Mouse (Mus musculus) lung, postnatal 0 days (tissue): ENCODE results near the gene F5.

ENCODE experiments used
- CTCF ChIP-seq: IDR thresholded peaks from 2 replicates; pipeline ENCODE4 v1.5.1; 2016; ENCODE audit warnings: antibody characterized with exemption, mild to moderate bottlenecking
- EP300 ChIP-seq: IDR thresholded peaks from 2 replicates; pipeline ENCODE4 v1.6.1; 2016; ENCODE audit warnings: antibody characterized with exemption, mild to moderate bottlenecking, control low read depth

DNA sequence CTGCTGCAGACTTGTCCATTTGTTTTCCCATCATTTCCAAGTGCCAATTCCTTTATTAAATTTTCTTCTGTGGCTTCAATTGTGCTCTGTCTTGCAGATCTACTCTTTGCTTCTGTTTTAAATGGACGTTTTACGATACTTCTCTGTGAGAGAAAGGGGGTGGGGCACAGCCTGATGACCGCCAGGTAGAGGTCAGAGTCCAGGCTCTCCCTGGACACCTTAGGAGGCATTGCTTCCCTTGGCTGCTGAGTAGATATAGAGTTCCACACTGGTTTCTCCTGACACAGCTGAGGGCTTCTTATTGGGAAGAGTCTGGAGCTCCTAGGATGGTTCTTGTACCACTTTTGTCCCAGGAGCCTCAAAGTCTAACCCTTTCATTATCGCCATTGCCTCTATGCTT, 59.3 kb downstream of the F5 start:
- TF ChIP-seq CTCF (no peak), EP300 (no peak)
